Mouse (Mus musculus): ENCODE results near the gene Mapk12.

The Mapk12 gene

DNA sequence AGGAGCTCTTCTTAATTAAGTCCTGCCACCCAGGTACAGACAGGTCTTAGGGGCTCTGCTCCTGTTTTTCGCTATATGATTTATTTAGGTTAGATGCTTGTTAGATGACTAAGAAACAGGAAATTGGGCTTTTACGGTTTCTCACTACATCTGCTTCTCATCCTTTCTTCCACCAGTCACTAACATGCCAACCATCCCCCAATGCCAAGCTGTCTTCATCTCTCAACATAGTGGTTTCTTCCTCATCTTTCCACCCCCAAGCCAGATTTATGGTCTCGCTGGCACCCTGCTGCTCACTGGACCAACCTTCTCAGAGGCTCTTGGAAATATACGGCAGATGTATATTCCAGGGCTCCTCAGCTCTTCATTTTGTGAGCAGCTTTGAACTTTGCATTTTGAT, 49.8 kb downstream of the Mapk12 start:
- no peak for DNase-seq (ENCODE audit: low spot score)

DNA sequence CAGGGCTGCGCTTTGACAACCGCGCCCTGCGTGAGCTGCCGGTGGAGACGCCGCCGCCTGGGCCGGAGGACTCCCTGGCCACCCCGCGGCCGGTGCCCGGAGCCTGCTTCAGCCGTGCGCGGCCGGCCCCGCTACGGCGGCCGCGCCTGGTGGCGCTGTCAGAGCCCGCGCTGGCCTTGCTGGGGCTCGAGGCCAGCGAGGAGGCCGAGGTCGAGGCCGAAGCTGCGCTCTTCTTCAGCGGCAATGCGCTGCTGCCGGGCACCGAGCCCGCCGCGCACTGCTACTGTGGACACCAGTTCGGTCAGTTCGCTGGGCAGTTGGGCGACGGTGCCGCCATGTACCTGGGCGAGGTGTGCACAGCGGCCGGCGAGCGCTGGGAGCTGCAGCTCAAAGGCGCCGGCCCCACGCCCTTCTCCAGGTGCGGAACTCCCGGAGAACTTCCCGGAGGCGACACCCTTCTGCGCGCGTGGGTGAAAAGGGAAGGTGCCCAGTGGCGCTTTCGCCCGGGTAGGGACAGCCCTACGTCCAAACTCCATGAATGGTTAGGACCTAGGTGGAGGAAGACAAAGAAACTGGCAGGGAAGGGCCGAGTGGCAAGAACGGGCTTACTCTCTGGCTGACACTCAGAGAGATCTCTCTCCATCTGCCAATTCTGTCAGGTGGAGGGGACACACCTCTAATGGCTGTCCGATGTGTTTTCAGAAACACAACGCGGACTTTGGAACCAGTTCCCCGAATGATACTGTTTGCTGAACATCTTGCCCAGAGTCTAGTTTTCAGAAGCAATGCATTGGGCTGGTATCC, 51.1 kb downstream of the Mapk12 start:
- DNase-seq (ENCODE audit: low spot score) = peak; percentile 51

GRCm38 (mm10) chr15:89088607-89089247, 51.8 kb downstream of the Mapk12 start, which contains the start of gene Selenoo:
Gene Selenoo (plus strand): TSS chr15:89089084.
- DNase-seq (ENCODE audit: low spot score) = peak; percentile 88

GRCm38 (mm10) chr15:89084826-89085225, 55.7 kb downstream of the Mapk12 start:
- no peak for DNase-seq (ENCODE audit: low spot score)

GRCm38 (mm10) chr15:89083906-89084305, 56.6 kb downstream of the Mapk12 start:
- DNase-seq (ENCODE audit: low spot score) = no peak
